Mouse (Mus musculus) kidney, embryonic 16.5 days (tissue): ENCODE measurements at regions not wholly inside any gene's neighbourhood (a gene's known extent, or its start where the extent isn't known, plus 50 kb on each side); places are given as distances from the start of the nearest gene placed in this dataset.

ENCODE experiments used
- ATAC-seq: fragments of 200-750 bp; cut with Nextera tagmentation; 2 replicates; pipeline ENCODE4 v1.8.0; 2017; ENCODE audit warnings: moderate TSS enrichment; ENCODE audit not compliant: low FRiP score, low TSS enrichment
- H3K27ac ChIP-seq: fragments of 300-500 bp; sonication (generic); 2 replicates; pipeline ENCODE4 v1.5.1; 2014; ENCODE audit warnings: low read length
- H3K27me3 ChIP-seq: fragments of 300-500 bp; sonication (generic); 2 replicates; pipeline ENCODE4 v1.6.1; 2014; ENCODE audit warnings: low read length, control low read depth, mixed read lengths; ENCODE audit not compliant: insufficient read depth
- H3K36me3 ChIP-seq: fragments of 300-500 bp; sonication (generic); 2 replicates; pipeline ENCODE4 v1.6.1; 2014; ENCODE audit warnings: low read length, control low read depth, mixed read lengths; ENCODE audit not compliant: insufficient read depth
- H3K4me1 ChIP-seq: fragments of 300-500 bp; sonication (generic); 2 replicates; pipeline ENCODE4 v1.6.1; 2014; ENCODE audit warnings: low read length, control low read depth, mixed read lengths; ENCODE audit not compliant: insufficient read depth
- H3K4me2 ChIP-seq: fragments of 300-500 bp; sonication (generic); replicated peaks from 2 replicates; pipeline ENCODE4 v1.6.1; 2014; ENCODE audit warnings: low read depth, low read length
- H3K4me3 ChIP-seq: fragments of 300-500 bp; sonication (generic); 2 replicates; pipeline ENCODE4 v1.5.1; 2014; ENCODE audit warnings: mild to moderate bottlenecking, low read length
- H3K9ac ChIP-seq: fragments of 300-500 bp; sonication (generic); replicated peaks from 2 replicates; pipeline ENCODE4 v1.6.1; 2014; ENCODE audit warnings: low read length
- H3K9me3 ChIP-seq: fragments of 300-500 bp; sonication (generic); 2 replicates; pipeline ENCODE4 v1.6.1; 2016; ENCODE audit warnings: low read length, control low read depth
- WGBS: fragments of 180-500 bp; shearing (Covaris S2); extraction: QIAGEN DNeasy Blood & Tissue Kit; methylation state at CpG from one replicate; pipeline ENCODE4 v1.1.7; 2014; 5-methylcytosine and 5-hydroxymethylcytosine counted together

DNA sequence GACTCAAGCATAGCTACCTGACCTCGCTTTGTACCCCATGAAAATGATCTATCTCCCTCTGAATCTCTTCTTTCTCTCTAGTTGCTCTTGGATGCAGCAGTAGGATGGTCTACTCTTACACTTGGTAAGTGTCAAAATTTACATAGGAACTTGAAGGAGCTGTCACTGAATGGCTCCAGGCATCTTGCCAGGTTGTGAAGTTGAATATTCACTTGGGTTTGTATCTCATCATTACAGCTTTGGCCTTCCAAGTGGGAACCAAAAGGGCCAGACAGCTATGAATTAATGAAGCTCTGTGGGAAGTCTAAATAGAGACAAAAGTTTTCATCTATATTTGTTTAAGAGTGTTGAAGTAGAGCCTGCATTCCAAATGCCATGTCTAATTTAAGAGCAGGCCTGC, 475.5 kb downstream of the Flrt2 start:
- H3K27me3 ChIP-seq = no peaks in the 10 kb centered on the region
- WGBS = 83% methylated on average over 1 of the region's 1 CpGs

DNA sequence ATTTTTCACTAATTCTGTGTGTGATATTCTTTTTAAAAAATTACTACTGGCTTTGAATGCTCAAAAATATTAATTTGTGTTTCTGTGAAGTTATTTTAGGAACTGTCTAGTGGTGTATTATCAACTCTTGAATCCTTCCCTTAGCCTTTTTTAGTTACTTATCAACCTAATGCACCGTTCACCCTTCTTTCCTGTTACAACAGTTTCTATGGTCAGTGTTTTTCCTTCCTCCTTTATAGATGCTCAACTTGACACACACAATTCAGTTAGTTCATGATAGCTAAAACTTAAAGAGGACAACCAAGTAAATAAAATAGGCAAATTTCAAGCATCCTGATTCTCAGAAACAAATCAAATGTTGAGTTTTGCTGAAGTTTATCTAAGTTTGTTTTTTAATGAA, 506.9 kb downstream of the Flrt2 start:
- no peaks in the 10 kb centered on the region for H3K36me3 ChIP-seq
- no peaks in the 10 kb centered on the region for H3K9me3 ChIP-seq
- no peak for ATAC-seq
- H3K9ac ChIP-seq = no peak overlapping the region
- no peak overlapping the region for H3K4me2 ChIP-seq
- H3K4me3 ChIP-seq = no peak overlapping the region
- 56% methylated on average over 1 of the region's 1 CpGs for WGBS
- no peaks in the 10 kb centered on the region for H3K4me1 ChIP-seq
- H3K27ac ChIP-seq = no peak overlapping the region
- no peaks in the 10 kb centered on the region for H3K27me3 ChIP-seq

More for the DNA sequence above, 475.5 kb downstream of the Flrt2 start:
- no peak overlapping the region for H3K4me2 ChIP-seq
- no peak overlapping the region for H3K9ac ChIP-seq
- H3K4me1 ChIP-seq = no peaks in the 10 kb centered on the region
- ATAC-seq = no peak
- H3K4me3 ChIP-seq = no peak overlapping the region
- no peaks in the 10 kb centered on the region for H3K36me3 ChIP-seq
- H3K27ac ChIP-seq = no peak overlapping the region
- H3K9me3 ChIP-seq = 0 out of 2 replicates have a peak, but pooled peaks cover 2% of the 10 kb centered on the region

DNA sequence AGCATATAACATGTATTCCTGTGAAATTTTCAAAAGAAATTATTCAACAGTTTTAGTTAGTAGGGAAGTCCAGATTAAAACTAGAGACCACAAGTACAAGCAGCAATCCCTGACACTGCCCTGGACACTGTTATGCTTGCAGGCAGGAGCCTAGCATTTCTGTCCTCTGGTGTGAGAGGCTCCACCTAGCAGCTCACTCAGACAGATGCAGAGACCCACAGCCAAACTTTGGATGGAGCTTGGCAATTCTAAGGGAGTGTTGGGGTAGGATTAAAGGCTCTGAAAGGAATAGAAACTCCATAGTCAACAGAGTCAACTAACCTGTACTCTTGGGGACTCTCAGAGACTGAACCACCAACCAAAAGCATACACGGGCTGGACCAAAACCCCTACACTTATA, 509.8 kb downstream of the Flrt2 start:
- 93% methylated on average over 1 of the region's 1 CpGs for WGBS
- Histone ChIP-seq H3K9ac (no peak overlapping the region), H3K27me3 (no peaks in the 10 kb centered on the region), H3K4me2 (no peak overlapping the region), H3K36me3 (no peaks in the 10 kb centered on the region), H3K9me3 (no peaks in the 10 kb centered on the region), H3K4me1 (no peaks in the 10 kb centered on the region), H3K27ac (no peak overlapping the region), H3K4me3 (no peak overlapping the region)
- no peak for ATAC-seq

DNA sequence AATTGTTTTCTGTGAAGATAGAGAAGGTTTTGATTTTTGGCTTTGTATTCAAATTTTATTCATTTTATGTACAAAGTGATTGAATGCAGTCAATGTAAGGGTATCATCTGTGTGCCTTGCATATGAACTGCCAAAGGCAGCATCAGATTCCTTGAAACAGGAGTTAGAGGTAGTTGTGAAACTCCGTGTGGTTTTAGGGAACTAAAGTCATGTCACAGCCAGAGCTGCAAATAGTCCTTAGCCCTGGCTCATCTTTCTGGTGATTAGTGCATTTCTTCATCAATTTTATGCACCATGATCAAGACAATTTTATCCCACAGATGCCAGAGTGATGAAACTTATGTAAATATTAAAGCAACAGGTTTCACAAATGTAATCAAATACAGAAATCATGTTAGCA, 534.4 kb downstream of the Flrt2 start:
- Histone ChIP-seq H3K27ac (no peak overlapping the region), H3K36me3 (no peaks in the 10 kb centered on the region), H3K4me1 (no peaks in the 10 kb centered on the region), H3K4me2 (no peak overlapping the region), H3K9me3 (no peaks in the 10 kb centered on the region), H3K27me3 (no peaks in the 10 kb centered on the region), H3K4me3 (no peak overlapping the region), H3K9ac (no peak overlapping the region)
- WGBS = 86% methylated on average over 1 of the region's 1 CpGs
- no peak for ATAC-seq

DNA sequence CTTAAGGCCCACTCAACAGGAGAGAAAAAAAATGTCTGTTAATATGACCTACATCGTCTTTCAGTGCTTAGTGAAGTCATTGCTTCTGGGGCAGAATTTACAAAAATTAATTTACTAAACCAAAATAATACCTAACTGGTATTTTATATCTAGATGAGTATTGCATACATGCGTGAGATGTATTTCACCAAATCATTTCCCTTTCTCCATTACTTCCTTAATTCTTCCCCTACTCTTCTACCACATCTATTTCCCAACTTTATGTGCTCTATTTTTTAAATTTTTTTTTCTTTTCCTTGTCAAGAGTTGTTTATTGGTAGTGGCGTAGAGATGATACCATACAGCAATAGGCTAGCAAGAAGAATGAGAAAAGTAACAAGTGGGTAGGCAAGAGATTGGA, 536.7 kb downstream of the Flrt2 start:
- Histone ChIP-seq H3K4me2 (no peak overlapping the region), H3K36me3 (no peaks in the 10 kb centered on the region), H3K4me3 (no peak overlapping the region), H3K9me3 (no peaks in the 10 kb centered on the region), H3K9ac (no peak overlapping the region), H3K27me3 (no peaks in the 10 kb centered on the region), H3K27ac (no peak overlapping the region), H3K4me1 (no peaks in the 10 kb centered on the region)
- WGBS = 92% methylated on average over 3 of the region's 3 CpGs
- no peak for ATAC-seq

DNA sequence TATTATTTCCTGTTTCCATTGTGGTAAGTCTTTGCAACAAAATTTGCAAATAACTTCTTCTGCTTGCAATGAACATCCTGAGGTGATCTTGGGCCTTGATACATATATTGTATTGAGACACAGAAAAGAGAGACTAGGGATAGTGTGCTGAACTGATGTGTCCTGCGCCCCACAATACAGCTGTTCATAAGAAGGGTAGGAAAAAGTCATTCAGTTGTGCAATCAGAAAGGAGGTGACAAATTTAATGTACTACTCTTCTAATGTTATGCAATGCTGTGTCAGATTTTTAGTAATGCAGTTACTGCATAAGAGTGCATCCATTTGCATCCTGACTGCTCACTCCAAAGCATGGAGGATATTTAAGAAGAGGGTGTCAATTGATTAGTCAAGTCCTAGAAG, 543.5 kb downstream of the Flrt2 start:
- no peak for ATAC-seq
- Histone ChIP-seq H3K4me3 (no peak overlapping the region), H3K27me3 (no peaks in the 10 kb centered on the region), H3K27ac (no peak overlapping the region), H3K9ac (no peak overlapping the region), H3K36me3 (no peaks in the 10 kb centered on the region), H3K4me2 (no peak overlapping the region), H3K4me1 (no peaks in the 10 kb centered on the region), H3K9me3 (no peaks in the 10 kb centered on the region)
- WGBS = 86% methylated on average over 1 of the region's 1 CpGs

DNA sequence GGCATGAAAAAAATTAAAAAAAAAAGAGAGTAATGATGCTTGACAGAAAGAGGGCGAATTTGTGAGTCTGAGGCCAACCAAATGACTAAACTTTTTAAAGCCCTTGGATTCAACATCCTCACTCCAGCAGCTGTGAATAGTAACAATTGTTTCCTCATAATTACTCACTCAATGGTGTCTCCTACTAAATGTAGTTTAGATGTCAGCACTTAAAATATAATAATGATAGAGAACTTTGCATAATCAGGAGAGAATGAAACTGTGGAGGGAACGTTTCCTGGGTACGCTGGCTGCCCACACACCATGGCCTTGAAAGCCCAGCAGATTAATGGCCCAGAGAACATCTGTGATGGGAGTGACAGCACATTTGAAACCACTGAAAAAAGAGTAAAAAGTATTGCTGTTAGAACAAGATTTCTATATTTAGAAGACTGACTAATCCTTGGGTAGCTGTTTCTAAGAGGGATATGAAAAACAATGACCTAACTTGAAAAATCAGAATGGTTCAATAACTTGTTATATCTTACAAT, 544.0 kb downstream of the Flrt2 start:
- no peaks in the 10 kb centered on the region for H3K27me3 ChIP-seq
- no peak overlapping the region for H3K4me2 ChIP-seq
- ATAC-seq = peak; percentile 61
- H3K4me1 ChIP-seq = no peaks in the 10 kb centered on the region
- 33% methylated on average over 3 of the region's 3 CpGs for WGBS
- no peak overlapping the region for H3K27ac ChIP-seq
- no peaks in the 10 kb centered on the region for H3K36me3 ChIP-seq
- H3K9me3 ChIP-seq = no peaks in the 10 kb centered on the region
- no peak overlapping the region for H3K4me3 ChIP-seq
- no peak overlapping the region for H3K9ac ChIP-seq

- Histone ChIP-seq H3K9me3 (no peaks in the 10 kb centered on the region), H3K36me3 (no peaks in the 10 kb centered on the region), H3K4me3 (no peak overlapping the region), H3K27ac (no peak overlapping the region), H3K4me2 (no peak overlapping the region), H3K27me3 (no peaks in the 10 kb centered on the region), H3K4me1 (no peaks in the 10 kb centered on the region), H3K9ac (no peak overlapping the region)
- WGBS = 30% methylated on average over 2 of the region's 2 CpGs
- ATAC-seq = no peak
Observed at GRCm38 (mm10) chr12:96239642-96240041, 547.6 kb downstream of the Flrt2 start.

DNA sequence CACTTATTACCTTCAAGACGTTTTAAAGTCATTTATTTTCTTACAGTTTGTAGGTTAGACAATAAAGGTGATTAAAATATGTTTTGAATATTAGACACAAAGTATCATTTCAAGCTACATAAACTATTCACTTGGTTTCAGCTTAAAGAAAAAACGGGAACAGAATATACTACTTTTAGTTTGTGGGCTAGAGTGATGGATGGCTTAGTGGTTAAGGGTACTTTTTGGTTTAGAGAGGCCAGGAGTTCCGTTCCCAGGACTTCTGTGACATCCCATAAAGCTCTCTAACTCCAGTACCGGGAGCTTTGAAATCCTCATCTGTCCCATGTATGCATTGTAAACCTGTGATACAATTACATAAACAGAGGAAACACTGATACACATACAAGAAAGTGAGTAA, 570.0 kb downstream of the Flrt2 start:
- WGBS = 43% methylated on average over 4 of the region's 4 CpGs
- Histone ChIP-seq H3K27me3 (no peaks in the 10 kb centered on the region), H3K9ac (no peak overlapping the region), H3K9me3 (no peaks in the 10 kb centered on the region), H3K4me2 (no peak overlapping the region), H3K27ac (no peak overlapping the region), H3K4me3 (no peak overlapping the region), H3K36me3 (no peaks in the 10 kb centered on the region), H3K4me1 (no peaks in the 10 kb centered on the region)
- no peak for ATAC-seq

DNA sequence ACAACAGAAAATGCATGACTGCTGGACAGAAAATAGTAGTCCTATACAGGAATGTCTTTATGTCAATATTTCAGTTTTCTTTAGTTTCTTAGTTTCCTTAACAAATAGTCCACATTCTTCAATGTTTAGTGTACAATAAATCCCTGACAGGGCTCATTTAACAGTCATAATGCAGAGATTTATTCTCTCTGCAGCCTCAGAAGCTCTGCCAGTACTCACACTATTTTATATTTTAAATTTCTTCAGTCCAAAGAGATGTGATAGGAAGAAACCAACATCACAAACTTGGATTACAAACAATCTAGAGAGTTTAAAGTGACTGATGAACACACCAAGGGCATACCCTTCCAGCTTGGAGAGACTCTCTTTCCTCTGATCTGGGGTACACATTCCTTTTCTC, 583.9 kb downstream of the Flrt2 start:
- ATAC-seq = 0 out of 2 replicates have a peak, but pooled peaks have one; percentile 54
- no peak overlapping the region for H3K27ac ChIP-seq
- no peaks in the 10 kb centered on the region for H3K27me3 ChIP-seq
- H3K36me3 ChIP-seq = no peaks in the 10 kb centered on the region
- no peaks in the 10 kb centered on the region for H3K9me3 ChIP-seq
- H3K9ac ChIP-seq = no peak overlapping the region
- no peak overlapping the region for H3K4me3 ChIP-seq
- no peaks in the 10 kb centered on the region for H3K4me1 ChIP-seq
- no peak overlapping the region for H3K4me2 ChIP-seq

GRCm38 (mm10) chr12:96311137-96311536, 619.1 kb downstream of the Flrt2 start:
- H3K27ac ChIP-seq = no peak overlapping the region
- WGBS = 10% methylated on average over 2 of the region's 2 CpGs
- H3K9me3 ChIP-seq = no peaks in the 10 kb centered on the region
- H3K4me2 ChIP-seq = no peak overlapping the region
- H3K27me3 ChIP-seq = no peaks in the 10 kb centered on the region
- H3K4me3 ChIP-seq = no peak overlapping the region
- no peaks in the 10 kb centered on the region for H3K36me3 ChIP-seq
- no peak for ATAC-seq
- no peak overlapping the region for H3K9ac ChIP-seq
- H3K4me1 ChIP-seq = no peaks in the 10 kb centered on the region
